Mouse (Mus musculus) embryonic facial prominence, embryonic 10.5 days (tissue): Measurements from ENCODE around the gene Tlx2. TPM values are rescaled to one million over a fixed set of nuclear protein-coding genes. Genes with fewer than 3 reads are reported as not detected.

ENCODE experiments used
- DNase-seq: peaks from one replicate; pipeline ENCODE4 v3.0.0-alpha.2; 2017; ENCODE audit warnings: low spot score
- H3K27ac ChIP-seq: fragments of 300-500 bp; sonication (generic); replicated peaks from 2 replicates; pipeline ENCODE4 v1.5.1; 2016; ENCODE audit warnings: mild to moderate bottlenecking
- H3K27me3 ChIP-seq: fragments of 300-500 bp; sonication (generic); replicated peaks from 2 replicates; pipeline ENCODE4 v1.6.1; 2016; ENCODE audit warnings: low read depth, mild to moderate bottlenecking; ENCODE audit not compliant: poor library complexity, severe bottlenecking
- H3K36me3 ChIP-seq: fragments of 300-500 bp; sonication (generic); replicated peaks from 2 replicates; pipeline ENCODE4 v1.6.1; 2016; ENCODE audit warnings: mild to moderate bottlenecking, moderate library complexity
- H3K4me1 ChIP-seq: fragments of 300-500 bp; sonication (generic); 2 replicates; pipeline ENCODE4 v1.6.1; 2016
- H3K4me3 ChIP-seq: fragments of 300-500 bp; sonication (generic); 2 replicates; pipeline ENCODE4 v1.5.1; 2016; ENCODE audit warnings: mild to moderate bottlenecking, moderate library complexity
- H3K9me3 ChIP-seq: fragments of 300-500 bp; sonication (generic); 2 replicates; pipeline ENCODE4 v1.6.1; 2016; ENCODE audit warnings: mild to moderate bottlenecking
- WGBS: fragments of 180-500 bp; shearing (Covaris S2); methylation state at CpG from one replicate; pipeline ENCODE4 v1.1.7; 2016; 5-methylcytosine and 5-hydroxymethylcytosine counted together
- polyA plus RNA-seq: library from polyadenylated mRNA; unstranded; fragments of >200 nt; fragmentation: Nextera tagmentation; extraction: Ambion mirVana; gene quantifications from 2 replicates; pipeline ENCODE4 v1.2.1, GENCODE M21; 2016

Gene Tlx2
- polyA plus RNA-seq, 1 experiment from 2014 or later: 10.4 TPM

- H3K4me3 ChIP-seq: 0 out of 2 replicates have a peak overlapping the region, but pooled peaks have one; percentile 9
- peaks cover 49% of the 10 kb centered on the region for H3K4me1 ChIP-seq
- peaks cover 88% of the 10 kb centered on the region for H3K27me3 ChIP-seq
- H3K9me3 ChIP-seq: no peaks in the 10 kb centered on the region
- DNase-seq: no peak
- WGBS: 3% methylated on average over 6 of the region's 6 CpGs
- no peak overlapping the region for H3K27ac ChIP-seq
- peaks cover 32% of the 10 kb centered on the region for H3K36me3 ChIP-seq
These were observed 14.4 kb upstream of the Tlx2 start for GRCm38 (mm10) chr6:83084477-83084876.

- DNase-seq: no peak
- H3K4me3 ChIP-seq: no peak overlapping the region
These were observed 13.4 kb upstream of the Tlx2 start for GRCm38 (mm10) chr6:83083497-83083896.

GRCm38 (mm10) chr6:83080210-83080609 is 10.1 kb upstream of the Tlx2 start:
- H3K9me3 ChIP-seq: no peaks in the 10 kb centered on the region
- DNase-seq: no peak
- peaks cover 71% of the 10 kb centered on the region for H3K27me3 ChIP-seq
- no peak overlapping the region for H3K27ac ChIP-seq
- peaks cover 32% of the 10 kb centered on the region for H3K36me3 ChIP-seq
- no peak overlapping the region for H3K4me3 ChIP-seq
- H3K4me1 ChIP-seq: peaks cover 41% of the 10 kb centered on the region
- 96% methylated on average over 5 of the region's 5 CpGs for WGBS

More at GRCm38 (mm10) chr6:83083497-83083896, 13.4 kb upstream of the Tlx2 start:
- Histone ChIP-seq H3K27ac (0 out of 2 replicates have a peak overlapping the region, but pooled peaks have one; percentile 19), H3K36me3 (peaks cover 32% of the 10 kb centered on the region), H3K4me1 (peaks cover 58% of the 10 kb centered on the region), H3K9me3 (no peaks in the 10 kb centered on the region), H3K27me3 (peaks cover 79% of the 10 kb centered on the region)
- 11% methylated on average over 5 of the region's 5 CpGs for WGBS

- peaks cover 32% of the 10 kb centered on the region for H3K36me3 ChIP-seq
- peaks cover 71% of the 10 kb centered on the region for H3K27me3 ChIP-seq
- no peaks in the 10 kb centered on the region for H3K9me3 ChIP-seq
- peak; percentile 99 for DNase-seq
- H3K27ac ChIP-seq: peak overlapping the region; percentile 95
- H3K4me3 ChIP-seq: peak overlapping the region; percentile 87
- under 1% methylated on average over 46 of the region's 46 CpGs for WGBS
- peaks cover 27% of the 10 kb centered on the region for H3K4me1 ChIP-seq
These were observed 8.3 kb upstream of the Tlx2 start for GRCm38 (mm10) chr6:83078324-83078858.

- H3K9me3 ChIP-seq: no peaks in the 10 kb centered on the region
- H3K4me3 ChIP-seq: peak within 1 kb of the TSS; percentile 87
- H3K27me3 ChIP-seq: peaks cover 71% of the 10 kb centered on the region
- under 1% methylated on average over 54 of the region's 54 CpGs for WGBS
- H3K27ac ChIP-seq: peak within 1 kb of the TSS; percentile 95
- peaks cover 30% of the 10 kb centered on the region for H3K36me3 ChIP-seq
- peak; percentile 81 for DNase-seq
- H3K4me1 ChIP-seq: peaks cover 21% of the 10 kb centered on the region
These were observed 7.7 kb upstream of the Tlx2 start, which contains the start of gene Pcgf1 for GRCm38 (mm10) chr6:83077630-83078323. Pcgf1 (plus strand) TSS chr6:83077869.

GRCm38 (mm10) chr6:83074979-83075378 is 4.9 kb upstream of the Tlx2 start:
- Histone ChIP-seq H3K4me1 (peaks cover 40% of the 10 kb centered on the region), H3K36me3 (peaks cover 2% of the 10 kb centered on the region), H3K27ac (no peak overlapping the region), H3K9me3 (no peaks in the 10 kb centered on the region), H3K27me3 (peaks cover 78% of the 10 kb centered on the region), H3K4me3 (no peak overlapping the region)
- WGBS: 20% methylated on average over 2 of the region's 2 CpGs
- no peak for DNase-seq

GRCm38 (mm10) chr6:83071220-83071619 is 1.1 kb upstream of the Tlx2 start:
- Histone ChIP-seq H3K36me3 (no peaks in the 10 kb centered on the region), H3K4me1 (peaks cover 41% of the 10 kb centered on the region), H3K4me3 (peak overlapping the region; percentile 51), H3K9me3 (no peaks in the 10 kb centered on the region), H3K27me3 (peaks cover 100% of the 10 kb centered on the region), H3K27ac (no peak overlapping the region)
- DNase-seq: peak; percentile 63
- under 1% methylated on average over 24 of the region's 24 CpGs for WGBS

GRCm38 (mm10) chr6:83070311-83071219 is 472 bp upstream of the Tlx2 start:
- Histone ChIP-seq H3K4me3 (peak overlapping the region; percentile 51), H3K9me3 (no peaks in the 10 kb centered on the region), H3K27ac (peak overlapping the region; percentile 24; the same call in 1 of the 2 replicates), H3K27me3 (peaks cover 100% of the 10 kb centered on the region), H3K4me1 (peaks cover 43% of the 10 kb centered on the region), H3K36me3 (no peaks in the 10 kb centered on the region)
- WGBS: under 1% methylated on average over 52 of the region's 58 CpGs
- peak; percentile 77 for DNase-seq

GRCm38 (mm10) chr6:83069488-83070246 is 426 bp downstream of the Tlx2 start:
- Histone ChIP-seq H3K36me3 (no peaks in the 10 kb centered on the region), H3K9me3 (no peaks in the 10 kb centered on the region), H3K27ac (peak overlapping the region; percentile 24; the same call in 1 of the 2 replicates), H3K27me3 (peaks cover 100% of the 10 kb centered on the region), H3K4me3 (peak overlapping the region; percentile 51), H3K4me1 (peaks cover 43% of the 10 kb centered on the region)
- DNase-seq: peak; percentile 72
- 1% methylated on average over 69 of the region's 69 CpGs for WGBS

GRCm38 (mm10) chr6:83068706-83069487 is 1.2 kb downstream of the Tlx2 start:
- H3K4me1 ChIP-seq: peaks cover 47% of the 10 kb centered on the region
- peaks cover 100% of the 10 kb centered on the region for H3K27me3 ChIP-seq
- peak; percentile 67 for DNase-seq
- H3K4me3 ChIP-seq: peak overlapping the region; percentile 51
- H3K27ac ChIP-seq: 0 out of 2 replicates have a peak overlapping the region, but pooled peaks have one; percentile 14
- no peaks in the 10 kb centered on the region for H3K36me3 ChIP-seq
- WGBS: under 1% methylated on average over 81 of the region's 81 CpGs
- H3K9me3 ChIP-seq: no peaks in the 10 kb centered on the region

GRCm38 (mm10) chr6:83068221-83068620 is 1.9 kb downstream of the Tlx2 start:
- H3K27ac ChIP-seq: no peak overlapping the region
- H3K27me3 ChIP-seq: peaks cover 100% of the 10 kb centered on the region
- DNase-seq: no peak
- no peaks in the 10 kb centered on the region for H3K36me3 ChIP-seq
- no peaks in the 10 kb centered on the region for H3K9me3 ChIP-seq
- WGBS: 2% methylated on average over 8 of the region's 8 CpGs
- peaks cover 47% of the 10 kb centered on the region for H3K4me1 ChIP-seq
- H3K4me3 ChIP-seq: peak overlapping the region; percentile 51
